Mouse (Mus musculus) heart, embryonic 14.5 days (tissue): ENCODE measurements around the gene Heatr5a. TPM values are rescaled to one million over a fixed set of nuclear protein-coding genes. Genes with fewer than 3 reads are reported as not detected.

ENCODE experiments used
- ATAC-seq: fragments of 200-750 bp; cut with Nextera tagmentation; 2 replicates; pipeline ENCODE4 v1.8.0; 2017; ENCODE audit warnings: low read depth, moderate TSS enrichment; ENCODE audit not compliant: insufficient number of reproducible peaks, insufficient read depth, low FRiP score
- H3K27ac ChIP-seq, 2 experiments: fragments of 200-500 bp in 1 of 2; fragments of 300-500 bp in 1 of 2; sonication (generic) in 1 of 2; replicated peaks in 1 of 2; 2 replicates each; pipeline ENCODE4 v1.5.1; 2012 to 2014; ENCODE audit warnings: low read depth in 2 of 2, low read length in 2 of 2, control low read depth in 1 of 2, mild to moderate bottlenecking in 1 of 2, mixed read lengths in 1 of 2; ENCODE audit not compliant: control insufficient read depth in 1 of 2, insufficient read depth in 1 of 2
- H3K27me3 ChIP-seq: fragments of 300-500 bp; sonication (generic); 2 replicates; pipeline ENCODE4 v1.6.1; 2014; ENCODE audit warnings: mild to moderate bottlenecking, low read length, control low read depth; ENCODE audit not compliant: control insufficient read depth, insufficient read depth
- H3K36me3 ChIP-seq: fragments of 300-500 bp; sonication (generic); 2 replicates; pipeline ENCODE4 v1.6.1; 2014; ENCODE audit warnings: mild to moderate bottlenecking, control low read depth, low read length, mixed read lengths; ENCODE audit not compliant: control insufficient read depth, insufficient read depth
- H3K4me1 ChIP-seq, 2 experiments: fragments of 200-500 bp in 1 of 2; fragments of 300-500 bp in 1 of 2; sonication (generic) in 1 of 2; 2 replicates each; pipeline ENCODE4 v1.6.1; 2012 to 2014; ENCODE audit warnings: low read length in 2 of 2, control low read depth in 1 of 2, mixed read lengths in 1 of 2; ENCODE audit not compliant: control insufficient read depth in 2 of 2, insufficient read depth in 2 of 2
- H3K4me2 ChIP-seq: fragments of 300-500 bp; sonication (generic); 2 replicates; pipeline ENCODE4 v1.6.1; 2014; ENCODE audit warnings: mild to moderate bottlenecking, low read length
- H3K4me3 ChIP-seq, 2 experiments: fragments of 200-500 bp in 1 of 2; fragments of 300-500 bp in 1 of 2; sonication (generic) in 1 of 2; 2 replicates each; pipeline ENCODE4 v1.5.1; 2012 to 2014; ENCODE audit warnings: low read length in 2 of 2, mild to moderate bottlenecking in 2 of 2, control low read depth in 1 of 2, low read depth in 1 of 2, moderate library complexity in 1 of 2; ENCODE audit not compliant: control insufficient read depth in 1 of 2, insufficient read depth in 1 of 2
- H3K9ac ChIP-seq: fragments of 300-500 bp; sonication (generic); 2 replicates; pipeline ENCODE4 v1.6.1; 2014; ENCODE audit warnings: mild to moderate bottlenecking, low read length
- H3K9me3 ChIP-seq: fragments of 300-500 bp; sonication (generic); 2 replicates; pipeline ENCODE4 v1.6.1; 2016; ENCODE audit warnings: low read length, control low read depth; ENCODE audit not compliant: control insufficient read depth
- WGBS: fragments of 180-500 bp; shearing (Covaris S2); extraction: QIAGEN DNeasy Blood & Tissue Kit; methylation state at CpG from one replicate; pipeline ENCODE4 v1.1.7; 2014; 5-methylcytosine and 5-hydroxymethylcytosine counted together
- polyA plus RNA-seq: library from polyadenylated mRNA; unstranded; fragments of >200 nt; fragmentation: Nextera tagmentation; extraction: Ambion mirVana; gene quantifications from 2 replicates; pipeline ENCODE4 v1.2.1, GENCODE M21; 2014

Heatr5a gene
- polyA plus RNA-seq, 1 experiment from 2014 or later = 10.3 TPM

DNA sequence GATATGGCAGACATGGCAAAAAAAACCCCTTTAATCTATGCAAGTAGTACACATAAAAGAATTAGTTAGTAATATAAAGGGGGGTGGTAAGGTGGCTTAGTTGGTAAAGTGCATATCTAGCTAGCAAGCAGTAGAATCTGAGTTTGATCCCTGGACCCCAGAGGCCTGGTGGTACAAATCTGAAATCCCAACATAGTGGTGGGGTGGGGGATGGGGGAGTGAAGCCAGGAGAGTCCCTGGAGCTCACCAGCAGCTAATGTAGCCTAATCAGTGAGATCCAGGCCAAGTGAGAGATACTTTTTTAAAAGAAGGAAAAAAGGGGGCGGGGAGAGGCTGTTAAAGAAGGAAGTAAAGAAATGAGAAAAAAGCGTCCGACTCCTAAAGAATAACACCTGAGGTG, 120.0 kb downstream of the Heatr5a start:
- no peak overlapping the region for H3K27ac ChIP-seq
- H3K36me3 ChIP-seq = no peaks in the 10 kb centered on the region
- WGBS = 86% methylated on average over 3 of the region's 3 CpGs
- no peaks in the 10 kb centered on the region for H3K27me3 ChIP-seq
- no peak for ATAC-seq
- no peaks in the 10 kb centered on the region for H3K4me1 ChIP-seq
- H3K4me2 ChIP-seq = no peak overlapping the region
- no peak overlapping the region for H3K9ac ChIP-seq
- H3K9me3 ChIP-seq = no peaks in the 10 kb centered on the region
- no peak overlapping the region for H3K4me3 ChIP-seq

DNA sequence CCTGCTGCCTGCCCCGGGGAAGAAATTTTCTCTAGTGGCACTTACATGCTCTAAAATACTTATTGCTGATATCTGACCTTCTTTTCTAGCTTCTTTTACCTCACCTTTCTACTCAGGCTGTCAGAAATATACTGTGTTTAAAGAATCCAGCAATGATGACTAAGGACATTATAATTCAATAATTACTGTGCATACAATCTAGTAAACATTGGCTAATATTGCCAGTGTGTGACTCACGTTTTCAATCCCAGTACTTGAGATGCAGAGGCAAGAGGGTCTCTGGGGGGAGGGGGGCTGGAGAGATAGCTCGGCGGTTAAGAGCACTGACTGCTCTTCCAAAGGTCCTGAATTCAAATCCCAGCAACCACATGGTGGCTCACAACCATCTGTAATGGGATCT, 120.8 kb downstream of the Heatr5a start:
- H3K27me3 ChIP-seq = no peaks in the 10 kb centered on the region
- H3K4me1 ChIP-seq = peaks cover 0 to under 1% of the 10 kb centered on the region in 2 experiments; a peak in 1 of 4 replicates
- no peaks in the 10 kb centered on the region for H3K36me3 ChIP-seq
- H3K4me2 ChIP-seq = no peak overlapping the region
- no peak for ATAC-seq
- no peak overlapping the region for H3K9ac ChIP-seq
- WGBS = 84% methylated on average over 4 of the region's 4 CpGs
- H3K4me3 ChIP-seq = no peak overlapping the region
- no peaks in the 10 kb centered on the region for H3K9me3 ChIP-seq
- H3K27ac ChIP-seq = no peak overlapping the region

DNA sequence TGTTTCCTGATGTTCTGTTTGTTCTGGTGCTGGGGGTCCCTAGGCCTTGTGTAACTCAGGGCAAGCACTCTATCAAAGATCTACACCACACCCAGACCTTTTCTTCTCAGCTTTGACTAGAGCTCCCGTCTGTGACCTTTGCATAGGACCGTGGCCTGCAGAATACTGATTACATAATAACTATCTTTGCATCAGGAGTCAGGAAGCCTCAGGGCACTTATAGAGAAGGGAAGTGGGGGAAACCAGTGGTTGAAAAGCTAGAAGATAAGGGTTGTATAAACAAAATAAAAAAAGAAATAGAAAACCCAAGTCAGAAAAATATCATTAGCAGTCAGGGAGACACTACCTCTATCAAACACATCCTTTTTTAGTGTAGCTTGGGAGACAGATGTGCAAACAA, 121.2 kb downstream of the Heatr5a start:
- no peak overlapping the region for H3K4me3 ChIP-seq
- no peak overlapping the region for H3K9ac ChIP-seq
- no peaks in the 10 kb centered on the region for H3K36me3 ChIP-seq
- peaks cover 0 to 2% of the 10 kb centered on the region in 2 experiments; a peak in 1 of 4 replicates for H3K4me1 ChIP-seq
- H3K27ac ChIP-seq = no peak overlapping the region
- H3K27me3 ChIP-seq = no peaks in the 10 kb centered on the region
- ATAC-seq = no peak
- no peaks in the 10 kb centered on the region for H3K9me3 ChIP-seq
- WGBS = 65% methylated on average over 2 of the region's 2 CpGs
- H3K4me2 ChIP-seq = no peak overlapping the region

DNA sequence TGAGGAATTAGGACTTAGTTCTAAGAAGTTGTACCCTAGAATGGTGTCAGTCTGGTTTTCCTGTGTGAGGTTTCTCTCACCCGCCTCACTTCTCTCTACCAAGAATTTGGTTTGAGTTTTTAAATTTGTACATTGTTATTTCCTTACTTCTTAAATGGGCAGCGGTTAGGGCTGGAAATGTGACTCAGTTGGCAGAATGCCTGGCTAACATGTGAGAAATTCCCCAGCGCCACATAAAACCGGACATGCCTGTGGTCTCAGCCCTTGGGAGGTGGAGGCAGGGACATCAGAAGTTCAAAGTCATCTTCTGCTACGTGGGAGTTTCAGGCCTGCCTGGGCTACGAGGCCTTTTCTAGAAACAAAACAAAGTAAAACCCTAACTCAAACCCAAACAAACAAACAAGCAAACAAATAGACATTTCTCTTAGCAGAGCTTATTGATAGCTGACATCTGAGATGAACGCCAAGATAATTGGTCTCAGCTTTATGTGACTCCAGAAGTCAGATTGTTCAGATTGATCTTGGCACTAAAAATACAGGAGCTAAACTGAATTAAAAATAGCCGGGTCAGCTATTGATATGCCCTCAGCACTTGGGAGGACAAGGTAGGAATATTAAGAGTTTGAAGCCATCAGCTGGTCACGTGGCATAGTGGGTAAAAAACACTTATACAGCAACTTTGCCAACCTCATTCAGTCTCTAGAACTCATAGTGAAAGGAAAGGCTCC, 123.0 kb downstream of the Heatr5a start:
- no peak for ATAC-seq
- Histone ChIP-seq H3K4me1 (peaks cover 2 to 13% of the 10 kb centered on the region in 2 experiments; a peak in 2 of 4 replicates), H3K36me3 (no peaks in the 10 kb centered on the region), H3K27ac (no peak overlapping the region; a peak in 1 of 4 replicates), H3K9me3 (no peaks in the 10 kb centered on the region), H3K9ac (no peak overlapping the region), H3K27me3 (no peaks in the 10 kb centered on the region), H3K4me3 (no peak overlapping the region), H3K4me2 (no peak overlapping the region)
- WGBS = 71% methylated on average over 9 of the region's 9 CpGs

DNA sequence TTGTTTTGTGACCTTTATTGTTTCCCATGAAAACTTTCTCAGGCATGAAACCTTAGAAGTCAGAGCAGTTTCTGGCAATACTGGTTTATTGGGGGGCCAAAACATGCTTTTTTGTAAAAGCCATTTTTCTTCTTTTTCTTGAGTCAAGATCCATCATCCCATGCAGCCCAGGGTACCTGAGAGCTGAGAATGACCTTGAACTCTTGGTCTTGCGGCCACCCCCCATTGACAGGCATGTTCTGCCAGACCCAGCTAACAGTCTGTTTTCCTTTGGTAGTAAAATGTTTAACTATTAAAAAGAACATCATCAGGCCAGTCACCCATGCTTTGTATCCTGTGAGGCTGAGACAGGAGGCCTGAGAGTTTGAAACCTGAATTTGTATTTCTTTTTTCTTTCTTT, 125.9 kb downstream of the Heatr5a start:
- H3K9me3 ChIP-seq = no peaks in the 10 kb centered on the region
- peak overlapping the region in 1 of 2 experiments; percentile 50; a peak in 3 of 4 replicates for H3K4me3 ChIP-seq
- no peak overlapping the region for H3K9ac ChIP-seq
- peaks cover 2 to 18% of the 10 kb centered on the region in 2 experiments; a peak in 2 of 4 replicates for H3K4me1 ChIP-seq
- H3K4me2 ChIP-seq = peak overlapping the region; percentile 74
- H3K36me3 ChIP-seq = no peaks in the 10 kb centered on the region
- no peak overlapping the region for H3K27ac ChIP-seq
- no peaks in the 10 kb centered on the region for H3K27me3 ChIP-seq
- no peak for ATAC-seq
- WGBS = 14% methylated on average over 1 of the region's 1 CpGs

DNA sequence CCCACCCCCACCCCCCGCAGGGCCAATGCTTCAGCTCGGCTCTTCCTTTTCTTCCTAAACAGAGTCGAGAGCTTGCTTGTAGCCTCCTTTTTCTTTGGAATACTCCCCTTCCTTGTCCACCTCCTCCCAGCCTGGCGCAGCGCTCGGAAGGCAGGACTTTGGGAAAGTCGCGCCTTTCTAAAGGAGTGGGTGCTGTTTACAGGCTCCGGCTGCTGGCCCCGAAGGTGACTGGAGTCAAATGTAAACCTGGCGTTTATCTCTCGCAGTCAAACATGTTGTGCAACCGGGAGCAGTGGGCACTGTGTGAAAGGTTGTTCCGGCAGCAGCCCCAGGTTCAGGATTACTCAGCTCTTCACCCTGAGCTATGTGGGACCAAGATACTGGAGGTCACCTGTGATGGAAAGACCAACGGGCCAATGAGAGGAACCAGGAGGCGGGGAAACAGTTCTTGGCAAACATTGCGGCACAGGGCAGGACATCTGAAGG, 126.3 kb downstream of the Heatr5a start:
- under 1% methylated on average over 17 of the region's 17 CpGs for WGBS
- peak; percentile 93 for ATAC-seq
- Histone ChIP-seq H3K9ac (peak overlapping the region; percentile 78), H3K4me2 (peak overlapping the region; percentile 74), H3K36me3 (no peaks in the 10 kb centered on the region), H3K4me1 (peaks cover 2 to 18% of the 10 kb centered on the region in 2 experiments; a peak in 2 of 4 replicates), H3K27me3 (no peaks in the 10 kb centered on the region), H3K9me3 (no peaks in the 10 kb centered on the region), H3K4me3 (peak overlapping the region; percentile 50 to 80), H3K27ac (peak overlapping the region; percentile 84 to 90)

DNA sequence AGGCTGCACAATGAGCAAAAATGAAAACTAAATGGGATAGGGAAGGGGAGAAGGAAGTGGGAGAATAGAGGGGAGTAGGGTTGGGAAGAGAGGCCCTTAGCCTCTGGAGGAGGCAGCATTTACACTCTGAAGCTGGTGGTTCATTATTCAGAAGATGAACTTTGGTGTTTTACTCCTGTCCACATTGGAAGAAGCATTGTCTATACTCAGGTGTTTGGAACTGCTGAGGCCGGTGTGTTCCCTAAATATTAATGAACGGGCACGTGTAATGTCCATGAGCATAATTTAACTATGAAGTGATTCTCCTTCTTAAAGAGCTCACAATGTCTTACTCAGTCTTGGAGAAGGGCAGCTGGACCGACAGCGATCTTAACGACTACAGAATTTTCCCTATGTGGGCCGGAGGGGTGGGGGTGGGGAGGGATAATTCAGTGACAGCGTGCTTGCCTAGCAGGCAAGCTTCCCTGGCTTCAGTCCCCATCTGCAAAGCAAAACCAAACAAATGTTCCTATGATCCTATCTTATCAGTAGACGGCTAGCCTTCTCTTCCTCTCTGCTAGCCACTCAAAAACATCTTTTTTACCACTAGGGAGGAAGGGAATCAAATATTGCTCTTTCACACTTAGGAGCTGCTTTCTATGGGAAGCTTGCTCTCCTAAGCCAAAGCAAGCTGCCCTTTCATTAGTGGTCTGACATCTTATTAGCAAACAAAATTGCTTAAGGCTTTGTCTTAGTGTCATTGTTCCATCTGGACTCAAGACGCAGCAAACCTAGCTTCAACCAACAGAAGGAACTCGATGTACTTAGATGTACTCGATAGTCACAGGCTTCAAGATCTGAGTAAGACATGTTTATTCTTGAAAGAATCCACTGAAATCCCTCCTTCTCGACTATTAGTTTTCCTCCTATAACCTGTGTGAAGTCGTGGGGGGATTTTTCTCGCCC, 127.3 kb downstream of the Heatr5a start:
- H3K9me3 ChIP-seq = no peaks in the 10 kb centered on the region
- no peak for ATAC-seq
- H3K9ac ChIP-seq = peak overlapping the region; percentile 78
- 29% methylated on average over 15 of the region's 15 CpGs for WGBS
- peaks cover 2 to 18% of the 10 kb centered on the region in 2 experiments; a peak in 2 of 4 replicates for H3K4me1 ChIP-seq
- peak overlapping the region; percentile 50 to 80; a peak in 3 of 4 replicates for H3K4me3 ChIP-seq
- H3K36me3 ChIP-seq = no peaks in the 10 kb centered on the region
- 0 out of 4 replicates have a peak overlapping the region, but pooled peaks have one; percentile 22 to 26 for H3K27ac ChIP-seq
- H3K27me3 ChIP-seq = no peaks in the 10 kb centered on the region
- H3K4me2 ChIP-seq = peak overlapping the region; percentile 74
